Mouse (Mus musculus) regulatory T cell (primary cell): ENCODE measurements around the gene 4930544G11Rik.

Experiments
- in situ Hi-C: fragments of 300-600 bp; cut with MboI, MseI; formaldehyde crosslinking; loops from one replicate; pipeline ENCODE4 v1.15.1; 2025; ENCODE audit warnings: high pct_unique_total_duplicates

Gene 4930544G11Rik

GRCm38 (mm10) chr6:65952309-65952708 is at the start of gene 4930544G11Rik:
TSS of gene 4930544G11Rik (plus strand) at chr6:65952609.
- in situ Hi-C loops = loop anchor here (10.0 kb wide), 1 partner anchor 828 kb away; no protein-coding TSS in a partner anchor

- in situ Hi-C loops = no loop called here
Measured at GRCm38 (mm10) chr6:65906657-65907182, 45.7 kb upstream of the 4930544G11Rik start.

GRCm38 (mm10) chr6:65915421-65915820 is 37.0 kb upstream of the 4930544G11Rik start:
- in situ Hi-C loops = no loop called here

GRCm38 (mm10) chr6:65921703-65922102 is 30.7 kb upstream of the 4930544G11Rik start:
- in situ Hi-C loops = no loop called here

- in situ Hi-C loops = no loop called here
Measured at GRCm38 (mm10) chr6:65923501-65924084, 28.8 kb upstream of the 4930544G11Rik start.

- in situ Hi-C loops = no loop called here
Measured at GRCm38 (mm10) chr6:65925737-65926333, 26.6 kb upstream of the 4930544G11Rik start.

- in situ Hi-C loops = no loop called here
Measured at GRCm38 (mm10) chr6:65930523-65930922, 21.9 kb upstream of the 4930544G11Rik start.

GRCm38 (mm10) chr6:65932776-65933175 is 19.6 kb upstream of the 4930544G11Rik start:
- in situ Hi-C loops = no loop called here

GRCm38 (mm10) chr6:65933177-65933576 is 19.2 kb upstream of the 4930544G11Rik start:
- in situ Hi-C loops = no loop called here

- in situ Hi-C loops = no loop called here
Measured at GRCm38 (mm10) chr6:65935566-65936281, 16.7 kb upstream of the 4930544G11Rik start.

GRCm38 (mm10) chr6:65950492-65950891 is 1.9 kb upstream of the 4930544G11Rik start:
- in situ Hi-C loops = loop anchor here (10.0 kb wide), 1 partner anchor 826 kb away; no protein-coding TSS in a partner anchor

- in situ Hi-C loops = no loop called here
Measured at GRCm38 (mm10) chr6:65969386-65970111, 17.1 kb downstream of the 4930544G11Rik start.

- in situ Hi-C loops = no loop called here
Measured at GRCm38 (mm10) chr6:65970410-65970809, 18.0 kb downstream of the 4930544G11Rik start.

GRCm38 (mm10) chr6:65992081-65992480 is 39.7 kb downstream of the 4930544G11Rik start:
- in situ Hi-C loops = no loop called here

GRCm38 (mm10) chr6:65998343-65998742 is 45.9 kb downstream of the 4930544G11Rik start:
- in situ Hi-C loops = no loop called here
